Mouse (Mus musculus): ENCODE data around the gene Olfr867. TPM values are rescaled to one million over a fixed set of nuclear protein-coding genes. Genes with fewer than 3 reads are reported as not detected.

The Olfr867 gene
- not detected for polyA plus RNA-seq (2015; fragmentation: Illumina TruSeq; extraction: RNeasy Lipid Tissue Mini Kit (QIAGEN cat#74804); ENCODE audit: insufficient read depth, low read depth, low replicate concordance)

GRCm38 (mm10) chr9:20057462-20057861 is at the start of gene Olfr867:
Gene Olfr867, minus strand, starts transcription at chr9:20057562.

GRCm38 (mm10) chr9:20098326-20098725 is 41.0 kb upstream of the Olfr867 start, which contains the start of gene Olfr868:
Gene Olfr868, plus strand, starts transcription at chr9:20098626.

GRCm38 (mm10) chr9:20027935-20028334 is 29.4 kb downstream of the Olfr867 start, which contains the start of gene Olfr866:
Gene Olfr866, minus strand, starts transcription at chr9:20028035.

Other genes with a start within 250 kb of the Olfr867 start
- gene Olfr860, start 207.8 kb downstream of the Olfr867 start, polyA plus RNA-seq (2015; fragmentation: Illumina TruSeq; extraction: RNeasy Lipid Tissue Mini Kit (QIAGEN cat#74804); ENCODE audit: insufficient read depth, low read depth, low replicate concordance): not detected
- not detected for gene Olfr862, start 169.6 kb downstream of the Olfr867 start, polyA plus RNA-seq (2015; fragmentation: Illumina TruSeq; extraction: RNeasy Lipid Tissue Mini Kit (QIAGEN cat#74804); ENCODE audit: insufficient read depth, low read depth, low replicate concordance)
- gene Olfr77, start 140.7 kb downstream of the Olfr867 start, polyA plus RNA-seq (2015; fragmentation: Illumina TruSeq; extraction: RNeasy Lipid Tissue Mini Kit (QIAGEN cat#74804); ENCODE audit: insufficient read depth, low read depth, low replicate concordance): not detected
- gene Olfr866, start 29.5 kb downstream of the Olfr867 start, polyA plus RNA-seq (2015; fragmentation: Illumina TruSeq; extraction: RNeasy Lipid Tissue Mini Kit (QIAGEN cat#74804); ENCODE audit: insufficient read depth, low read depth, low replicate concordance): not detected
- gene Olfr868, start 41.1 kb upstream of the Olfr867 start, polyA plus RNA-seq (2015; fragmentation: Illumina TruSeq; extraction: RNeasy Lipid Tissue Mini Kit (QIAGEN cat#74804); ENCODE audit: insufficient read depth, low read depth, low replicate concordance): not detected
- gene Olfr869, start 71.4 kb upstream of the Olfr867 start, polyA plus RNA-seq (2015; fragmentation: Illumina TruSeq; extraction: RNeasy Lipid Tissue Mini Kit (QIAGEN cat#74804); ENCODE audit: insufficient read depth, low read depth, low replicate concordance): not detected
- not detected for gene Olfr870, start 116.5 kb upstream of the Olfr867 start, polyA plus RNA-seq (2015; fragmentation: Illumina TruSeq; extraction: RNeasy Lipid Tissue Mini Kit (QIAGEN cat#74804); ENCODE audit: insufficient read depth, low read depth, low replicate concordance)
- gene Olfr871, start 154.6 kb upstream of the Olfr867 start, polyA plus RNA-seq (2015; fragmentation: Illumina TruSeq; extraction: RNeasy Lipid Tissue Mini Kit (QIAGEN cat#74804); ENCODE audit: insufficient read depth, low read depth, low replicate concordance): not detected
- gene Olfr872, start 179.6 kb upstream of the Olfr867 start, polyA plus RNA-seq (2015; fragmentation: Illumina TruSeq; extraction: RNeasy Lipid Tissue Mini Kit (QIAGEN cat#74804); ENCODE audit: insufficient read depth, low read depth, low replicate concordance): not detected
- gene Olfr39, start 224.8 kb upstream of the Olfr867 start, polyA plus RNA-seq (2015; fragmentation: Illumina TruSeq; extraction: RNeasy Lipid Tissue Mini Kit (QIAGEN cat#74804); ENCODE audit: insufficient read depth, low read depth, low replicate concordance): not detected
- gene Olfr873, start 241.0 kb upstream of the Olfr867 start, polyA plus RNA-seq (2015; fragmentation: Illumina TruSeq; extraction: RNeasy Lipid Tissue Mini Kit (QIAGEN cat#74804); ENCODE audit: insufficient read depth, low read depth, low replicate concordance): not detected